Mouse (Mus musculus) spleen, adult 12 weeks (tissue): ENCODE results near the gene Tnfrsf19.

ENCODE experiments used
- DNase-seq: peaks from one replicate; pipeline ENCODE4 v3.0.0; 2022; ENCODE audit warnings: low spot score

The Tnfrsf19 gene

GRCm38 (mm10) chr14:60964016-60964810 is 82.1 kb downstream of the Tnfrsf19 start:
- DNase-seq, result no peak

GRCm38 (mm10) chr14:60957611-60958157 is 88.6 kb downstream of the Tnfrsf19 start:
- DNase-seq, result no peak

- no peak for DNase-seq
Measured at GRCm38 (mm10) chr14:60937481-60938039, 108.7 kb downstream of the Tnfrsf19 start.

DNA sequence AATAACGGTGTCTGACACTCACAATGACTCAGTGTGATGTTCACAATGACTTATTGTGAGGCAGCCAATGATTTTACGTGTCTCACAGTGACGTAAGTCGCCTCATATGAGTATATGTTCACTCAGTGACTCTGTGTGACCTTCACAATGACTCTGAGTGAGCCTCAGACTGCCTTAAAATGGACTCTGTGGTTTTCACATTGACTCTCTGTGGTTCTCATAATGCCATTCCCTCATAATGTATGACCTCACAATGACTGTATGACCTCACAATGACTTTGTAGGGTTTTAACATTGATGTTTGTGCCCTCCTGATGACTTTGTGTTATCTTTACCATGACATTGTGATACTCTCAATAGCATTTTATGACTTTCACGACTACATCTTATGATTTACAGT is 110.6 kb downstream of the Tnfrsf19 start:
- no peak for DNase-seq

DNA sequence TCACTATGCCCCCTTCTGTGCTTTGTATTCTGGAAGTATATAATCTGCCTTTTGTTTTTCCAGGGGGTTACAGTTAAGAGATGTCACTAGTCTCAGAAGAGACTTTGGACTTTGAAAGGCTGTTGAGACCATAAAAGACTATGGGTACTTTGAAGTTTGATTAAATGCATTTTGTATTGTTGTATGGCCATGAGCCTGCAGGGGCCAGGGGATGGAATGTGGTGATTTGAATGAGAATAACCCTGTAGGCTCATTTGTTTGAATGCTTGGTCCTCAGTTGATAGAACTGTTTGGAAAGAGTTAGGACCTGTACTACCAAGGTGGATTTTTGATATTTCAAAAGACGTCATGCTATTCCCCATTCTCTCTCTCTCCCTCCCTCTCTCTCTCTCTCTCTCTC is 120.3 kb downstream of the Tnfrsf19 start:
- no peak for DNase-seq

DNA sequence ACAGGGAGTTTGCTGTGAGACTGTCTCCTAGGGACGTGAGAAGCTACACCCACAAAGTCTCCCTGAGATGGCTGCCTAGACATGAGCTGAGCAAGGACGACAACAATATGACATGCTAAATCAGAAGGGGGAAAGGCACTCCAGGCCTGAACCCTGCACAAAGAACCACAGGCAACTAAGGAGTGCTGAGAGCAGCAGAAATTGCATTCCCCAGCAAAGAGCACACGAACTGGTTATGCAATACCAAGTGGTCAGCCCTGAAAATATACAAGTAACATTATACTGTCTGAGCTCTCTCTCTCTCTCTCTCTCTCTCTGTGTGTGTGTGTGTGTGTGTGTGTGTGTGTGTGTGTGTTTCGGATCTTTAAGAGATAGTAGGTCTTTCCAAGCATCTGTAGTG is 129.6 kb downstream of the Tnfrsf19 start:
- no peak for DNase-seq
